Mouse (Mus musculus) heart, adult 18-20 months (tissue): ENCODE measurements around the gene Cx3cr1. TPM values are rescaled to one million over a fixed set of nuclear protein-coding genes. Genes with fewer than 3 reads are reported as not detected.

Source experiments
- DNase-seq, 2 experiments: peaks; one replicate each; pipeline ENCODE4 v3.0.0; 2021 to 2022; ENCODE audit warnings: mixed read lengths in 1 of 2
- total RNA-seq, 2 experiments: library from RNA; stranded (reverse); gene quantifications; 2 replicates each; pipeline ENCODE4 v1.2.3; 2021

Cx3cr1 gene
- total RNA-seq, 2 experiments from 2014 or later: 0.80 to 0.92 TPM

DNA sequence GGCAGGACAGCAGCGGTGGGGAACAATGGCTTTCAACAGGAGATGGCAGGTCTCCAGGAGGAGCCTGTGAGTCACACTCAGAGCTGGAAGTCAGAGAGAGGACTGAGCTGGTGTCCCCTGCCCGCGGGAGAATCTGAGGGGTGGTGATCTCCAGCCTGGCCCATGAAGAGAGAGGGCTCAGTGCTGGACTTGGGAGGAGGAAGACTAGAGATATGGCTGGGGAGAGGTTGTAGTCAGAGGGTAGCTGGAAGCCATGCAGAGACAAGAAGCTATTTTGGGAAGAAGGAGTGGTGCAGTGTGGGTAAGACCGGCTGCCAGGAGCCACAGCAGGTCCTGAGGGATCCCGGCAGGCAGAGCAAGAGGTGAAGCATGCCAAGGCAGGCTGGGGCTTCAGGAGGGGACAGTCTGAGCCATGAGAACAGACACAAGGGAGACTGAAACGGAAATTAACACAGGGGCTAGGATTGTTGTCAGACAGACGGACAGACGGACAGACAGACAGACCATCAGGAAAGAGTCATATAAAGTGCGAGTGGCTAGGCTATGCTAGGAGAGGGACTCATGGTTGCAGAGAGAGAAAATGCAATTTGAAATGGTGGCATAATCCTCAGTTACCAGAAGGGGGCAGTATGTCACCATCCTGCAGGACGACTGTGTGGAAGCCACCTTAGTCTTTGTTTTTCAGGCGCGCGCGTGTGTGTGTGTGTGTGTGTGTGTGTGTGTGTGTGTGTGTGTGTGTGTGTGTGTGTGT is 42.1 kb downstream of the Cx3cr1 start:
- DNase-seq: peak; percentile 82 to 84

DNA sequence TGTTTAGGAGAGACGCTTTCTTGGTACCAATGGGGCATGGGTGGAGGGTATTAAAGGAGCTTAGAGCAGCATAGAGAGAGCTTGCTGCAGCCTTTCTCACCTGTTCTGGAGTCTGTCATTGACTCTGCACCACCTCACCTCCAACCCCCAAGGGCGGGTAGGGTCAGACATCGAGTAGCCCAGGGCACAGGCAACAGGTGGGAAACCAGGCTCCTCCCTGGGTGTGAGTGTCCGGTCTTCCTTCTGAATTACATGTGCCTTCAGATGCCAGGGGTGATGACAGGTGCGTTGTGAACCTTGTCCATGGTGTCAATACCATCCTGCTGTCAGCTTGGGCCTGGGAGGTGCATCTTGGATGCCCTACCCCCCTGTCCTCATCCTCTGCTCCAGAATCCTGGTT is 45.1 kb downstream of the Cx3cr1 start:
- DNase-seq: no peak

- DNase-seq: peak; percentile 56
Measured at GRCm38 (mm10) chr9:120024171-120024570, 45.5 kb downstream of the Cx3cr1 start.

DNA sequence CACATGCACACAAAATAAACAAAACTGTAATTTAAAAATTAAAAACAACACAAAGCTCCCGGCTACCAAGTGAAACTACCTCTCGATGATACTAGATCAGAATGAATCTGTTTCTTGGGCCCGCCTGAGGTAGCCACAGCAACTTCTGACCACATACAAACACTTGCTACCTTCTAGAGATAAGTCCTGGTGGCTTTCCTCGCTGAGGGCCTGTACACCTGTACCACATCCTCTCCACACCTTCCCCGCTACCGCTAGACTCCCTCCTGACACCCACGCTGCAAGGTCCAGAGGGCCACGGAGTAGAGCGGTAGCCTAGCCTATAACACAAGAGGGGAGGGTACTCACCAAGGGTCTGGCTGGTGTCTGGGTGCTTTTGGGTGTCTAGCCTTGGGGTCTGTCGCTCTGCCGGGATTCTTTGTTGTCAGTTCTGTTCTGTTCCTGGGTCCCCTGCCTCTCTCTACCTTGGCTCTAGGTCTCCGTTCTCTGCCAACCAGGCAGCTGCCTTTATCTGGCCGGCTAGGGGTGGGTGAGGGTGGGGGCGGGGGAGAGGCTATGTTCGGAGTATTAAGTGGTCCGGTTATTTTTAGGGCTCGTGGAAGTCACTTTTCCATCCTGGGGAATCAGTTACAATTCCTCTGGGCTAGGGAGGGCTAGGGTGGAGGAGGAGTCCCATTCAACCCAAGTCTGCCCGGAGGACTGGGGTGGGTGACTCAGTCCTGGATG is 46.4 kb downstream of the Cx3cr1 start, which contains the start of gene Xirp1:
Xirp1 (minus strand) TSS at position 513 of the 726 bp plus-strand sequence.
- DNase-seq: peak; percentile 61 to 68

- peak; percentile 63 to 69 for DNase-seq
Measured at GRCm38 (mm10) chr9:120021164-120021563, 48.5 kb downstream of the Cx3cr1 start.

- DNase-seq: peak; percentile 79 to 92
Measured at GRCm38 (mm10) chr9:120020285-120020890, 49.3 kb downstream of the Cx3cr1 start.

DNA sequence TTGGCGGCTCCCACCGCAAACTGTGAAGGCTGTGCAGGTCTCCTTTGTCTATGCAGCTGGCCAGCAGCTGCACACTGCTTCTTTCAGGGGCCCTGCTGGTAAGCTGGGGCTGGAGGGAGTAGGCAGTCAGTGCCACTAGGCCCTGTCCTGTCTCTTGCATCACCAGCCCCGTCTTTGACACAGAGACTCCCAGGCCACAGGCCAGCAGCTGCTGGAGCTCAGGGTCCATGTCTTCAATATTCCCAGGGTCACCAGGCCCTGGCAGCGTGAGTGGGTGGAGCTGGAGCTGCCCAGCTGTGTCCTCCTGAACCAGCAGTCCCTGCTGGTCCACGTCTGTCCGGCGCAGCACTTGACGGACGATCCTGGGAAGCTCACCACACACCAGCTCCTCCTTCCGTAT is 52.7 kb downstream of the Cx3cr1 start:
- DNase-seq: no peak

GRCm38 (mm10) chr9:120014828-120015227 is 54.9 kb downstream of the Cx3cr1 start:
- DNase-seq: peak in 1 of 2 experiments; percentile 13

DNA sequence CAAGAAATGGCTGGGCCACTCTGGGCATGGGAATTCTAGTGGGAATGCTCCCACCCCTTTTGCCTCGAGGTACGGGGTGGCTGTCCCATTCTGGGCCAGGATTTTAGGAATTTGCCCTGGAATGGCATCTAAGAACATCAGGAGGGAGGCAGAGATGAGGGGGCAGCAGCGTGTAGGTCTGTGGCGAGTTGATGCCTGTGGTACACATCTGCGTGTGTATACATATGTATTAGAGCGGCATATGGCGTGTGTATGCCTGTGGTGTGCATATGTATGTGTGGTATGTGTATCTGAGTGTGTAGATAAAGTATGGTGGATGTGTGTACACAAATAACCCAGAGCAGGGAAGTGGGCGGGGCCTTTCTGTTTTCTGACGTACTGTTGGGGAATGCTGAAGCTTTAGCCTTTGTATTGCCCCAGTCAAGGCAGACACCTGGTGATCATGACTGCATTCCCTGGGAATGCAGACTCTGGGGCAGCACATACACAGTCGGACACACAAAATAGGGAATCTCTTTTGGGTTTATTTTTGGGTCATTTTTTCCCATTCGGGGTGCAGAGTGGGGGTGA is 56.3 kb downstream of the Cx3cr1 start:
- DNase-seq: peak in 1 of 2 experiments; percentile 48

DNA sequence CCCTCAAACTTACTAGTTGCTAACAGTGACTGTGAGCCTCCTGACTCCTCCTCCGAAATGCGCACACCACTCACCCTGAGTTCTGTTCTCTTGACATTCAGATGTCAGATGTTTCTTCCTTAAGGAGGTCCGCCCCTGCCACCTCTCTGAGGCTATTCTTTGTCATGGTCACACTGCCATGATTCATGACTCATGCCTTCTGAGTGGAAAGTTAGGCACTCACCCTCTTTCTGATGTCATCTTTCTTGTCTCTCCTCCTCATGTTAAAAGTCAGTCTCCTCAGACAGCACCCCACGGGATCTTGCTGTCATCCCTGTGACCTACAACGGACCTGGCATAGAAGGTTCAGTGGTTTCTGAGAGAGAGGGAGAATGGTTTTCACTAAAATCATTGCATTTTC is 56.9 kb downstream of the Cx3cr1 start:
- no peak for DNase-seq

DNA sequence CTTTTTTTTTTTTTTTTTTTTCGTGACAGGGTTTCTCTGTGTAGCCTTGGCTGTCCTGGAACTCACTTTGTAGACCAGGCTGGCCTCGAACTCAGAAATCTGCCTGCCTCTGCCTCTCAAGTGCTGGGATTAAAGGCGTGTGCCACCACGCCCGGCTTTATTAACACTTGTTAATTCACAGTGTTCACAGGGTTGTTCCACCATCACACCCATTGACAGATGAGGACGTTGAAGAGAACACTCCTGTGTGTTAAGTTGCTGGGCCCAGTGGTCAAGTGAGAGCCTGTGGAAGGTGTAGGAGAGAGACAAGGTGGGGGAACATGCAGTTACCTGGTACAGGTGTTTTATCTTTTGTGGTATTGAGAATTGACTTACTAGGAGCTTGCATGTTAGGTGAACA is 57.5 kb downstream of the Cx3cr1 start:
- peak in 1 of 2 experiments; percentile 41 for DNase-seq

GRCm38 (mm10) chr9:120011533-120011932 is 58.1 kb downstream of the Cx3cr1 start:
- peak; percentile 87 to 88 for DNase-seq

DNA sequence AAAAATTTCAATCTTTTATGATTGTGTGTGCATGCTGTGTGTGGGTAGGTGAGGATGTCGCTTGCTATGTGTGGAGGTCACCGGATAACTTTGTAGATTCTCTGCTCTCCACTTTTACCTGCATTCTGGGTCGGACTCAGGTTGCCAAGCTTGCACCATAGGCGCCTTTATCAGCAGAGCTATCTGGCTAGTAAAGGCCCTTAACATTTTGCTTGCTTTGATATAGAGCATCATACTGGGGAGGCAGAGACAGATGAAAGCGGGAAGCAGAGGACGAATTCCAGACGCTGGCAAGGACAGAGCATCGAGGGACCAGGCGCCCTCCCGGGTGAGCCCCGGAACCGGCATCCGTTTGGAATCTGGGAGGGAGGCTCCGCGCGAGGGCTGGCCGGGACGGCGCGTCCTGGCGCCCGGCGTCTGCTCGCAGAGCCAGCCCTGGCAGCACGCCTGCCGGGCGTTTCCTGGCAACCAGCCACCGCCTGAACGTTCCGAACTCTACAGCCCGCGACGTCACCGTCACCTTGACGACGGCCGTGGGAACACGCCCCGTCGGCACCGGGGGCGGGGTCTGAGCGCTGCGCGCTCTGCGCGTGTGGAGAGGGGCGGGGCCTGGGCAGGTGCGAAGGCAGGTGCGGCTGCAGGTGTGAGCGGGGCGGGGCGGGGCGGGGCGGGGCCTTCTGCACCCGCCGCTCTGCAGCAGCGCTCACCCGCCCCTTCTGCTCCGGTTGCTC is 58.7 kb downstream of the Cx3cr1 start:
- DNase-seq: peak; percentile 98

DNA sequence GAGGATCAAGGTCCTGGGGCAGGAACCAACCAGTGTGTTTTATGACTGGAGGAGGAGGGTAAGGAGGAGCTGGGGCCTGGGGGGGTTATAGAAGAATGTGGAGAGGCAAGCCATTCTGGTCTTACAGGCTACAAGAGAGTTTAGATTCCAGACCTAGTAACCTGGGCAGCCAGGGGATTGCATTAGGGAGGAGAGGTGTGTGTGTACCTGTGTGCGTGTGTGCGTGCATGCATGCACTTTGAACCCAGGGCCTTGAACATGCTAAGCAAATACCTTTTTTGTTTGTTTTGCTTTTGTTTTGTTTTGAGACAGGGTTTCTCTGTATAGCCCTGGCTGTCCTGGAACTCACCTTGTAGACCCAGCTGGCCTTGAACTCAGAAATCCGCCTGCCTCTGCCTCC is 59.8 kb downstream of the Cx3cr1 start:
- DNase-seq: no peak

DNA sequence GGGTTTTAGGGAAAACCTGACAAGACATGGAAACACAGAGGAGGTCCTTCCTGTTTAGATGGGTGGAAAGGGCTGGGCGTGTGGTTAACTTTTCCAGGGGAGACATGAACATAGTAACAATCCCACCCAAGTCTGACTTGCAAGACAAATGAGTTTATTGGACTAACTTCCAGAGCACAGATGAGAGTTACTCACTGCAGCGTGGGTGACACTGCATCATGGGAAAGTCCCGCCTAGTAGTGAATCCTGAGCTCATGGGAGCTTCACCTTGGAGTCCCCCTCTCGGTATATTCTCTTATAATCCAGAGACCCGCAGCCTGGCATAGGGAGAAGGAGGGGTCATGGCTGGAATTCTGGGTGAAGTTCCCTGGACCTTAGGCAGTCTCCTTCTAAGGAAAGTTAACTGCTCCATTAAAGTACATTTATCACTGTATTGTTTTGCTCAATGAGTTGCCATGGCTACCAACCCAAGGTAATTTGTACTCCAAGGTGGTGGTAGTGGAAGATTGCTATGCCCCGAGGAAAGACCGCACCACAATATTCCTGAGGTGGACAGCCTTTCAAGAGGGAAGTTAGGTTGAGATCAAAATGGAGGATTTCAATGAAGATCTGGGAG is 60.3 kb downstream of the Cx3cr1 start:
- DNase-seq: no peak

DNA sequence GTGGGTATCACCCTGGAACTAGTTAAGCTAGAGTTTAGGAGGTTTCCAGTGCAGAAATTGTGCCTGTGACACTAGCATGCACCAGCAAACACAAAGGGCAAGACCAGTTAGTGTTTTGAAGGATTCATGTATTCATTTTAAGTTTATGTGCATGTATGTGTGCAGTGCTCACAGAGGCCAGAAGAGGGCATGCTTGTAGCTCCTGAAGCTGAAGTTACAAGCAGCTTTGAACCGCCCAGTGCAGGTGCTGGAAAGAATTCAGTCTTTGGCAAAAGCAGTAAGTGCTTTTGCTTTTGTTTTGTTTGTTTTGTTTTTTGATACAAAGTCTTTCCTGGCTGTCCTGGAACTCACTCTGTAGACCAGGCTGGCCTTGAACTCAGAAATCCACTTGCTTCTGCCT is 61.8 kb downstream of the Cx3cr1 start:
- no peak for DNase-seq

GRCm38 (mm10) chr9:120005936-120006335 is 63.7 kb downstream of the Cx3cr1 start:
- DNase-seq: no peak

- no peak for DNase-seq
Measured at GRCm38 (mm10) chr9:120002893-120003292, 66.8 kb downstream of the Cx3cr1 start.

GRCm38 (mm10) chr9:120001945-120002725 is 67.5 kb downstream of the Cx3cr1 start:
- peak; percentile 95 for DNase-seq

DNA sequence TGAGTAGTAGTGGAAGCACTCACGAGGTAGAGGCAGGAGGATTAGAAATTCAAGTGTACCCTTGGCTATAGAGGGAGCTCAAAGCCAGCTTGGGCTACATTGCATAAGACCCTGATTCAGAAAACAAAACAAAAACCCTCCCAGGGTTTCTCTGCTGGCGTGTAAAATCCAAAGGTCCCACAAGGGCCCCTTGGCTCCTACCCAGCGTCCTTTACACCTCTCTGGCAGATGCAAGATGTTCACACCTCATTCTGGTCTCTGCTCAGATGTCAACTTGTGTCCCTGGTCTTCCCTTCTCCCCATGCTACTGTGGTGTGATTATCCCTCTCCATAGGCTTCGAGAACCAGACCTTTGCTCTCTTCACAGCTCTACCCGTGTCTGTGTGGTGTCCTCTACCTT is 68.9 kb downstream of the Cx3cr1 start:
- DNase-seq: no peak

DNA sequence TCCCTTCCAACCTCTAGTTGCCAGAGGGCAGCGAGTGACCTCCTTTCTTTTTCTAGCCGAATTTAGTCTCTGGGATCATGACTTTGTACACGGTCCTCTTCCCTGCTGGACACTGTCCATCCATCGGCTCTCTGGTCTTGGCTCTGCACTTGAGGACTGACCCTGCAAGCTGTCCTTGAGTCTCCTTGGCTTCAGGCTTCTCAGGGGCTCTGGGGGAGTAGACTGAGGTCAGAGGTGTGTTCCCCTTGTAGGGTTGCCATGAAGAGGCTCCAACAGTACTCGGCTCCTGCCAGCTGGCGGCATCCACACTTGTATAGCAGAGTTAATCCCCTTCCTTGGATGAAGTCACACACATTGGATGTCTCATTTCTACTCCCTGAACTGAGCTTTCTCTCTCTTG is 70.0 kb downstream of the Cx3cr1 start:
- DNase-seq: peak; percentile 59 to 70
